Mouse (Mus musculus): ENCODE data around the gene Ap2b1.
A peak's percentile ranks its signal among the peaks of the same experiment; 100 is the strongest.
"Not testable (repeated sequence)": the region's sequence is repeated elsewhere in the genome, so short reads cannot be mapped to it uniquely, and the experiment has no call there.

Ap2b1 gene

GRCm38 (mm10) chr11:83302124-83302523 lies 3.3 kb downstream of the Ap2b1 start:
- DNase-seq = peak in 1 of 2 experiments; percentile 19

GRCm38 (mm10) chr11:83302526-83303251 lies 3.9 kb downstream of the Ap2b1 start, which contains the start of gene Pex12:
Gene Pex12, minus strand, starts transcription at chr11:83302586.
- peak; percentile 98 for DNase-seq

- peak; percentile 24 to 53 for DNase-seq
Measured at GRCm38 (mm10) chr11:83303751-83304150, 4.9 kb downstream of the Ap2b1 start.

GRCm38 (mm10) chr11:83304485-83304884 lies 5.7 kb downstream of the Ap2b1 start:
- DNase-seq = no peak

- no peak for DNase-seq
Measured at GRCm38 (mm10) chr11:83306700-83307253, 8.0 kb downstream of the Ap2b1 start.

- DNase-seq = no peak
Measured at GRCm38 (mm10) chr11:83312471-83312870, 13.6 kb downstream of the Ap2b1 start.

- no peak for DNase-seq
Measured at GRCm38 (mm10) chr11:83319048-83319447, 20.2 kb downstream of the Ap2b1 start.

- not testable (repeated sequence) for DNase-seq
Measured at GRCm38 (mm10) chr11:83326692-83327091, 27.9 kb downstream of the Ap2b1 start.

- peak; percentile 75 to 77 for DNase-seq
Measured at GRCm38 (mm10) chr11:83327427-83327826, 28.6 kb downstream of the Ap2b1 start.

GRCm38 (mm10) chr11:83335826-83336225 lies 37.0 kb downstream of the Ap2b1 start:
- no peak for DNase-seq

- no peak for DNase-seq
Measured at GRCm38 (mm10) chr11:83339705-83340104, 40.9 kb downstream of the Ap2b1 start.

GRCm38 (mm10) chr11:83341716-83342245 lies 43.0 kb downstream of the Ap2b1 start:
- DNase-seq = no peak

GRCm38 (mm10) chr11:83355428-83355827 lies 56.6 kb downstream of the Ap2b1 start:
- no peak for DNase-seq

GRCm38 (mm10) chr11:83357421-83357820 lies 58.6 kb downstream of the Ap2b1 start:
- DNase-seq = peak; percentile 33

GRCm38 (mm10) chr11:83364656-83365055 lies 65.8 kb downstream of the Ap2b1 start:
- DNase-seq = no peak

GRCm38 (mm10) chr11:83371267-83371666 lies 72.4 kb downstream of the Ap2b1 start:
- no peak for DNase-seq

- no peak for DNase-seq
Measured at GRCm38 (mm10) chr11:83379745-83380341, 81.0 kb downstream of the Ap2b1 start.

GRCm38 (mm10) chr11:83382876-83383531 lies 84.2 kb downstream of the Ap2b1 start:
- no peak for DNase-seq

GRCm38 (mm10) chr11:83383532-83383887 lies 84.7 kb downstream of the Ap2b1 start:
- DNase-seq = no peak

- DNase-seq = no peak
Measured at GRCm38 (mm10) chr11:83393062-83393461, 94.2 kb downstream of the Ap2b1 start.

GRCm38 (mm10) chr11:83394802-83395439 lies 96.1 kb downstream of the Ap2b1 start:
- DNase-seq = no peak

GRCm38 (mm10) chr11:83397626-83398025 lies 98.8 kb downstream of the Ap2b1 start:
- DNase-seq = no peak

GRCm38 (mm10) chr11:83398724-83399123 lies 99.9 kb downstream of the Ap2b1 start:
- DNase-seq = no peak

All from kidney, postnatal 4 days (tissue).